Mouse (Mus musculus) C2C12 (cell line): ENCODE data around the gene Immp1l. TPM values are rescaled to one million over a fixed set of nuclear protein-coding genes. Genes with fewer than 3 reads are reported as not detected.

ENCODE experiments used
- H3K27me3 ChIP-seq: one replicate; pipeline ENCODE4 v1.6.1; 2011; ENCODE audit not compliant: control insufficient read depth, insufficient read depth, insufficient read length
- H3K36me3 ChIP-seq: one replicate; pipeline ENCODE4 v1.6.1; 2011; ENCODE audit not compliant: control insufficient read depth, insufficient read depth
- H3K4me3 ChIP-seq: one replicate; pipeline ENCODE4 v1.5.1; 2011; ENCODE audit warnings: mild to moderate bottlenecking, control low read depth; ENCODE audit not compliant: poor library complexity, insufficient read depth, severe bottlenecking
- H3K79me2 ChIP-seq: one replicate; pipeline ENCODE4 v1.6.1; 2011; ENCODE audit not compliant: control insufficient read depth, insufficient read depth
- H3K79me3 ChIP-seq: one replicate; pipeline ENCODE4 v1.6.1; 2011; ENCODE audit warnings: low read depth, control low read depth
- H3ac ChIP-seq: one replicate; pipeline ENCODE3; 2011; ENCODE audit warnings: low read depth; ENCODE audit not compliant: control insufficient read depth, insufficient read length
- CEBPB ChIP-seq: IDR thresholded peaks from one replicate; pipeline ENCODE4 v1.6.1; 2011; ENCODE audit warnings: low read depth, mild to moderate bottlenecking, control low read depth, moderate library complexity
- CTCF ChIP-seq: IDR thresholded peaks from one replicate; pipeline ENCODE4 v1.5.1; 2011; ENCODE audit not compliant: control insufficient read depth, insufficient read depth, insufficient read length
- FOSL1 ChIP-seq: IDR thresholded peaks from one replicate; pipeline ENCODE4 v1.8.0; 2011; ENCODE audit warnings: mild to moderate bottlenecking, low read length; ENCODE audit not compliant: poor library complexity, insufficient read depth, severe bottlenecking
- MAX ChIP-seq: IDR thresholded peaks from one replicate; pipeline ENCODE4 v1.6.1; 2011; ENCODE audit warnings: mild to moderate bottlenecking, control low read depth
- MYOD1 ChIP-seq: IDR thresholded peaks from one replicate; pipeline ENCODE4 v1.6.1; 2011; ENCODE audit warnings: low read depth; ENCODE audit not compliant: control insufficient read depth, insufficient read length
- MYOG ChIP-seq: IDR thresholded peaks from one replicate; pipeline ENCODE4 v1.6.1; 2011; ENCODE audit not compliant: control insufficient read depth, insufficient read length; ENCODE audit errors: extremely low read depth
- USF1 ChIP-seq: IDR thresholded peaks from one replicate; pipeline ENCODE4 v1.6.1; 2011; ENCODE audit warnings: low read depth, mild to moderate bottlenecking, control low read depth, moderate library complexity
- polyA plus RNA-seq: library from polyadenylated mRNA; unstranded; fragments of >200 nt; fragmentation: generic; extraction: Trizol; gene quantifications from one replicate; pipeline ENCODE4 v1.2.1, GENCODE M21; 2012; ENCODE audit warnings: missing spikeins

Immp1l gene
- polyA plus RNA-seq, 1 experiment, result 25.1 TPM

GRCm38 (mm10) chr2:105908351-105908750, 3.9 kb downstream of the Immp1l start:
- no peak overlapping the region for H3K4me3 ChIP-seq
- TF ChIP-seq MYOD1 (no peak), USF1 (no peak), FOSL1 (no peak), CEBPB (no peak), CTCF (no peak)
- H3K79me3 ChIP-seq, result peaks cover 3% of the 10 kb centered on the region
- H3ac ChIP-seq, result no peak overlapping the region
- no peaks in the 10 kb centered on the region for H3K27me3 ChIP-seq
- peaks cover 8% of the 10 kb centered on the region for H3K36me3 ChIP-seq
- H3K79me2 ChIP-seq, result peaks cover 14% of the 10 kb centered on the region

GRCm38 (mm10) chr2:105910611-105911010, 6.2 kb downstream of the Immp1l start:
- H3K79me3 ChIP-seq, result peaks cover 6% of the 10 kb centered on the region
- H3K79me2 ChIP-seq, result peaks cover 8% of the 10 kb centered on the region
- H3K27me3 ChIP-seq, result no peaks in the 10 kb centered on the region
- H3K36me3 ChIP-seq, result peaks cover 8% of the 10 kb centered on the region
- no peak overlapping the region for H3ac ChIP-seq
- no peak for TF ChIP-seq MAX
- TF ChIP-seq CTCF, result no peak
- no peak for TF ChIP-seq CEBPB
- TF ChIP-seq FOSL1, result no peak
- no peak overlapping the region for H3K4me3 ChIP-seq

GRCm38 (mm10) chr2:105913655-105914366, 9.4 kb downstream of the Immp1l start:
- Histone ChIP-seq H3K27me3 (no peaks in the 10 kb centered on the region), H3K4me3 (no peak overlapping the region), H3ac (no peak overlapping the region), H3K79me2 (peaks cover 5% of the 10 kb centered on the region), H3K79me3 (peaks cover 6% of the 10 kb centered on the region), H3K36me3 (peaks cover 8% of the 10 kb centered on the region)
- no peak for TF ChIP-seq MYOG
- no peak for TF ChIP-seq CEBPB
- TF ChIP-seq USF1, result no peak
- no peak for TF ChIP-seq CTCF
- TF ChIP-seq MYOD1, result no peak
- no peak for TF ChIP-seq MAX
- no peak for TF ChIP-seq FOSL1

- no peak overlapping the region for H3ac ChIP-seq
- TF ChIP-seq USF1 (peak; percentile 8), MAX (no peak), MYOD1 (no peak)
- H3K27me3 ChIP-seq, result no peaks in the 10 kb centered on the region
- H3K4me3 ChIP-seq, result no peak overlapping the region
- peaks cover 5% of the 10 kb centered on the region for H3K79me2 ChIP-seq
- H3K79me3 ChIP-seq, result peaks cover 6% of the 10 kb centered on the region
- no peaks in the 10 kb centered on the region for H3K36me3 ChIP-seq
These were observed 12.2 kb downstream of the Immp1l start for GRCm38 (mm10) chr2:105916671-105917070.

GRCm38 (mm10) chr2:105917623-105918346, 13.3 kb downstream of the Immp1l start:
- no peaks in the 10 kb centered on the region for H3K27me3 ChIP-seq
- no peak for TF ChIP-seq MYOD1
- no peak for TF ChIP-seq CTCF
- no peak for TF ChIP-seq USF1
- TF ChIP-seq MAX, result no peak
- TF ChIP-seq MYOG, result no peak
- no peak for TF ChIP-seq CEBPB
- no peak for TF ChIP-seq FOSL1

GRCm38 (mm10) chr2:105950131-105950530, 45.7 kb downstream of the Immp1l start:
- Histone ChIP-seq H3K79me3 (no peaks in the 10 kb centered on the region), H3K79me2 (no peaks in the 10 kb centered on the region), H3K4me3 (no peak overlapping the region), H3ac (no peak overlapping the region), H3K36me3 (no peaks in the 10 kb centered on the region), H3K27me3 (no peaks in the 10 kb centered on the region)
- no peak for TF ChIP-seq FOSL1
- TF ChIP-seq USF1, result no peak
- TF ChIP-seq MAX, result no peak
- no peak for TF ChIP-seq CEBPB
- TF ChIP-seq CTCF, result no peak
- no peak for TF ChIP-seq MYOG
- TF ChIP-seq MYOD1, result no peak

More at GRCm38 (mm10) chr2:105917623-105918346, 13.3 kb downstream of the Immp1l start:
- Histone ChIP-seq H3K79me2 (peaks cover 5% of the 10 kb centered on the region), H3K36me3 (no peaks in the 10 kb centered on the region), H3ac (no peak overlapping the region), H3K4me3 (no peak overlapping the region), H3K79me3 (peaks cover 6% of the 10 kb centered on the region)
